Mouse (Mus musculus) CD4-positive helper T cell, adult 2 months (primary cell): ENCODE results near the gene 1700113H08Rik.

Experiments used
- DNase-seq: peaks from one replicate; pipeline ENCODE4 v3.0.0-alpha.2; 2012; ENCODE audit warnings: low read depth, missing footprints, low spot score

1700113H08Rik gene

GRCm38 (mm10) chr10:87198720-87199119 is 140.9 kb downstream of the 1700113H08Rik start:
- DNase-seq, result no peak

- no peak for DNase-seq
These were observed 151.6 kb downstream of the 1700113H08Rik start for GRCm38 (mm10) chr10:87209466-87209865.

- DNase-seq, result no peak
These were observed 153.2 kb downstream of the 1700113H08Rik start for GRCm38 (mm10) chr10:87211046-87211445.

GRCm38 (mm10) chr10:87212854-87213253 is 155.0 kb downstream of the 1700113H08Rik start:
- DNase-seq, result no peak

GRCm38 (mm10) chr10:87230071-87230910 is 172.4 kb downstream of the 1700113H08Rik start:
- no peak for DNase-seq

- no peak for DNase-seq
These were observed 181.6 kb downstream of the 1700113H08Rik start for GRCm38 (mm10) chr10:87239332-87240008.

- no peak for DNase-seq
These were observed 213.9 kb downstream of the 1700113H08Rik start for GRCm38 (mm10) chr10:87271724-87272123.

GRCm38 (mm10) chr10:87272133-87272622 is 214.3 kb downstream of the 1700113H08Rik start:
- no peak for DNase-seq

GRCm38 (mm10) chr10:87275075-87275474 is 217.2 kb downstream of the 1700113H08Rik start:
- DNase-seq, result no peak
